Mouse (Mus musculus): ENCODE data around the gene Sult1d1. TPM values are rescaled to one million over a fixed set of nuclear protein-coding genes. Genes with fewer than 3 reads are reported as not detected.

The Sult1d1 gene
- total RNA-seq, 4 experiments from 2014 or later: not detected

Small RNA genes lying within 50 kb of the gene (microRNA-seq; reads per million reads assigned to microRNA genes)
- not detected for gene Mir3969

Other genes starting within 250 kb of the Sult1d1 start
- gene Ugt2a3, start 231.8 kb downstream of the Sult1d1 start, total RNA-seq (2022): not detected
- gene Ugt2b38, start 144.8 kb downstream of the Sult1d1 start, total RNA-seq (2022): not detected
- not detected for gene Ugt2a2, start 86.8 kb downstream of the Sult1d1 start, total RNA-seq (2022)
- not detected for gene Gm43638, start 82.2 kb downstream of the Sult1d1 start, total RNA-seq (2022)
- gene Ugt2a1, start 78.2 kb downstream of the Sult1d1 start, total RNA-seq (2022): not detected
- gene Sult1b1, start 30.8 kb downstream of the Sult1d1 start, total RNA-seq (2022): not detected
- under 1 TPM in 2 of 4 experiments, not detected in 2; 0.58 to 0.70 TPM for gene Sult1e1, start 22.6 kb upstream of the Sult1d1 start, total RNA-seq (2022)
- not detected for gene Csn1s1, start 97.2 kb upstream of the Sult1d1 start, total RNA-seq (2022)
- gene Csn2, start 130.6 kb upstream of the Sult1d1 start, total RNA-seq (2022): not detected
- not detected for gene Csn1s2a, start 205.5 kb upstream of the Sult1d1 start, total RNA-seq (2022)
- not detected for gene Csn1s2b, start 239.1 kb upstream of the Sult1d1 start, total RNA-seq (2022)

All from gastrocnemius, adult 8-10 months (tissue).